Comparison of ENCODE assay signal across 22 mouse cellular contexts in the genomic region with DNA sequence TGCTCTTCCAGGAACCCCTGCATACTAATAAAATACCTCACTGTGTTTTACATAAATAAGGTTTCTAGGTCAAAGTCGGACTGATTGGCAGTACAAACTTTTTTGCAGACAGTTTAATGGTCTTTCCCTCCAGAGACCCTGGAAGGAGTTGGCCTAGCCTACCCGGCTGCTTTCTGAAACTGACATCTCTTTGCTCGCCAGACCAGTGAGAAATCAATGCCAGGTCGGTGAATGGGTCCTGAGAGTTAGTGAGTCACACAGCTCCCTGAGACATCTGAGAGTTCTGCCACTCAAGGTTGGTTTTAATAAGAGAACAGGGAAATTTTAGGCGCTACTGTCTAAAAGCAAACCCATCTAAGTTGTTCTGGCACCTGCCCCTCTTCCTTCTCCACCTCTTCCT. TPM values are rescaled to one million over a fixed set of nuclear protein-coding genes. Genes with fewer than 3 reads are reported as not detected.
DNase-seq lines count a peak whose midpoint lies in the region; ATAC-seq lines count a peak whose summit lies in the region.
"Had no signal": no experiment of that assay in that cellular context is flagged by ENCODE, and none has a peak within 500 bp of the region (broad histone marks: within the 10 kb centered on the region; RNA-seq: fewer than 3 reads in every experiment).

No protein-coding gene starts in this region.

- no peak for ATAC-seq in megakaryocyte-erythroid progenitor cell, adult 5-6 weeks (replicated peaks; ENCODE audit: low FRiP score, low TSS enrichment, poor library complexity, severe bottlenecking)
- ATAC-seq: activated CD4-positive, CD25-positive, alpha-beta regulatory T cell, adult 4 months; forebrain, embryonic 13.5 days had no signal

- DNase-seq in adrenal gland, adult (ENCODE audit: inconsistent age in 2 of 2, low spot score in 1 of 2), result peak; percentile 46 to 76
- no peak for DNase-seq in adrenal gland, postnatal 4 days (ENCODE audit: low spot score in 2 of 2)
- peak; percentile 38 for DNase-seq in 3T3-L1 (ENCODE audit: low read depth, low spot score)
- peak; percentile 26 for DNase-seq in adrenal gland, adult 8-10 months
- DNase-seq in fibroblast of lung, adult 2 months (ENCODE audit: low read depth), result peak; percentile 74
- no peak for DNase-seq in left cerebral cortex, adult 18-20 months (ENCODE audit: low spot score in 2 of 2)
- no peak for DNase-seq in right cerebral cortex, postnatal 25 days
- DNase-seq: cerebellum, adult 18-20 months; cerebellum, postnatal 14 days; gastrocnemius, postnatal 14 days; heart, postnatal 36 days; kidney, adult 18-20 months; kidney, postnatal 4 days; layer of hippocampus, postnatal 36 days; liver; lung, embryonic 14.5 days; lung, postnatal 14 days; right cerebral cortex, adult 18-20 months had no signal

RNA-seq across cellular contexts. Expression of gene Gna14, which starts 49.1 kb away (rescaled TPM):
- total RNA-seq in adrenal gland, postnatal 4 days (2021), result 10 to 100 TPM; 21.8 to 24.8 TPM
- 10 to 100 TPM; 31.3 to 67.6 (median 48.9) TPM for total RNA-seq in adrenal gland, adult 8-10 months (2022)
- 12.5 and 19.1 TPM in 2 replicates for total RNA-seq in megakaryocyte-erythroid progenitor cell, adult 5-6 weeks (2014; fragmentation: Nextera tagmentation)
- 12.7 and 14.1 TPM in 2 replicates for total RNA-seq in megakaryocyte-erythroid progenitor cell, adult 5-6 weeks (2017)
- total RNA-seq in left cerebral cortex, adult 18-20 months (2021), result under 1 TPM; 0.16 to 0.67 TPM
- total RNA-seq: MEL had no signal

Comparison
In these comparisons a context has a peak if more than half of its experiments do, and no peak if none do; other contexts are left out.
1. DNase-seq: peak in adrenal gland, adult (2 of 2), 3T3-L1 (single experiment), adrenal gland, adult 8-10 months (single experiment) and fibroblast of lung, adult 2 months (single experiment); none in adrenal gland, postnatal 4 days (0 of 2), left cerebral cortex, adult 18-20 months (0 of 2) and right cerebral cortex, postnatal 25 days (single experiment).
2. RNA of gene Gna14, which starts 49.1 kb away (total RNA-seq): 31.3 to 67.6 TPM in adrenal gland, adult 8-10 months, 21.8 to 24.8 TPM in adrenal gland, postnatal 4 days and 12.5 to 19.1 TPM in megakaryocyte-erythroid progenitor cell, adult 5-6 weeks; 0.16 to 0.67 TPM in left cerebral cortex, adult 18-20 months; every median in the first group is over 4 times any median in the second.